Mouse (Mus musculus) myocyte (in vitro differentiated cells): ENCODE data around the gene Sppl3. TPM values are rescaled to one million over a fixed set of nuclear protein-coding genes. Genes with fewer than 3 reads are reported as not detected.

ENCODE experiments used
- H3K27me3 ChIP-seq: one replicate; pipeline ENCODE4 v1.6.1; 2011; ENCODE audit not compliant: control insufficient read depth, insufficient read depth, insufficient read length
- H3K36me3 ChIP-seq: one replicate; pipeline ENCODE4 v1.6.1; 2011; ENCODE audit not compliant: control insufficient read depth, insufficient read depth
- H3K4me2 ChIP-seq: one replicate; pipeline ENCODE4 v1.6.1; 2011; ENCODE audit warnings: low read depth, control low read depth
- H3K4me3 ChIP-seq: one replicate; pipeline ENCODE4 v1.5.1; 2011; ENCODE audit warnings: mild to moderate bottlenecking, control low read depth, moderate library complexity
- H3K79me2 ChIP-seq: one replicate; pipeline ENCODE4 v1.6.1; 2011; ENCODE audit not compliant: control insufficient read depth, insufficient read depth
- H3ac ChIP-seq: one replicate; pipeline ENCODE4 v1.6.1; 2011; ENCODE audit not compliant: control insufficient read depth, insufficient read length
- CEBPB ChIP-seq: IDR thresholded peaks from 2 replicates; pipeline ENCODE4 v1.6.1; 2011; ENCODE audit warnings: mild to moderate bottlenecking, moderate library complexity; ENCODE audit not compliant: poor library complexity, insufficient read depth, severe bottlenecking
- E2F4 ChIP-seq: IDR thresholded peaks from one replicate; pipeline ENCODE4 v1.6.1; 2011; ENCODE audit warnings: mild to moderate bottlenecking, control low read depth, moderate library complexity; ENCODE audit not compliant: insufficient read depth
- MAX ChIP-seq: IDR thresholded peaks from one replicate; pipeline ENCODE4 v1.6.1; 2011; ENCODE audit warnings: low read depth, mild to moderate bottlenecking, control low read depth
- MYOD1 ChIP-seq, 3 experiments: IDR thresholded peaks; one replicate each; pipeline ENCODE4 v1.6.1; 2011; ENCODE audit warnings: control low read depth in 2 of 3, low read depth in 2 of 3, mild to moderate bottlenecking in 2 of 3, moderate library complexity in 1 of 3; ENCODE audit not compliant: insufficient read length in 2 of 3, control insufficient read depth in 1 of 3
- MYOG ChIP-seq, 3 experiments: IDR thresholded peaks; one replicate each; pipeline ENCODE4 v1.6.1; 2011; ENCODE audit warnings: control low read depth in 2 of 3, low read depth in 2 of 3, mild to moderate bottlenecking in 2 of 3; ENCODE audit not compliant: insufficient read length in 2 of 3, control insufficient read depth in 1 of 3, insufficient read depth in 1 of 3
- POLR2A ChIP-seq: IDR thresholded peaks from one replicate; pipeline ENCODE4 v1.6.1; 2011; ENCODE audit warnings: low read depth, mild to moderate bottlenecking, control low read depth, moderate library complexity; ENCODE audit not compliant: insufficient read length
- POLR2AphosphoS2 ChIP-seq: IDR thresholded peaks from one replicate; pipeline ENCODE4 v1.6.1; 2011; ENCODE audit warnings: low read depth, control low read depth; ENCODE audit not compliant: insufficient read length
- REST ChIP-seq: IDR thresholded peaks from one replicate; pipeline ENCODE4 v1.6.1; 2011; ENCODE audit warnings: mild to moderate bottlenecking, control low read depth, moderate library complexity; ENCODE audit not compliant: insufficient read depth, insufficient read length
- SRF ChIP-seq: IDR thresholded peaks from one replicate; pipeline ENCODE4 v1.6.1; 2011; ENCODE audit warnings: low read depth; ENCODE audit not compliant: control insufficient read depth, insufficient read length
- TCF12 ChIP-seq: IDR thresholded peaks from one replicate; pipeline ENCODE4 v1.6.1; 2011; ENCODE audit warnings: mild to moderate bottlenecking, control low read depth; ENCODE audit not compliant: poor library complexity, insufficient read depth, severe bottlenecking
- TCF3 ChIP-seq: IDR thresholded peaks from one replicate; pipeline ENCODE4 v1.6.1; 2011; ENCODE audit warnings: low read depth, control low read depth; ENCODE audit not compliant: insufficient read length
- USF1 ChIP-seq: IDR thresholded peaks from one replicate; pipeline ENCODE4 v1.6.1; 2011; ENCODE audit warnings: low read depth, mild to moderate bottlenecking, control low read depth, moderate library complexity
- polyA plus RNA-seq: library from polyadenylated mRNA; unstranded; fragments of >200 nt; fragmentation: generic; extraction: Trizol; gene quantifications from one replicate; pipeline ENCODE4 v1.2.1, GENCODE M21; 2012; ENCODE audit warnings: missing spikeins

Gene Sppl3
- polyA plus RNA-seq, 1 experiment = 24.9 TPM

GRCm38 (mm10) chr5:115134234-115135165 lies 123.6 kb downstream of the Sppl3 start, which contains the start of gene Unc119b:
TSS of gene Unc119b (minus strand) at chr5:115134975.
- TF ChIP-seq MYOG (IDR thresholded peaks at IDR 0.05; ENCODE audit: control insufficient read depth in 1 of 3, insufficient read depth in 1 of 3, insufficient read length in 2 of 3, low read depth in 2 of 3) (no peak), REST (no peak), POLR2A (peak; percentile 75), POLR2AphosphoS2 (peak; percentile 70), MAX (no peak)
- H3K79me2 ChIP-seq = peaks cover 16% of the 10 kb centered on the region
- H3K27me3 ChIP-seq = no peaks in the 10 kb centered on the region
- H3K36me3 ChIP-seq = no peaks in the 10 kb centered on the region
- peak within 1 kb of the TSS; percentile 49 for H3K4me3 ChIP-seq
- H3ac ChIP-seq = peak within 1 kb of the TSS; percentile 63
- peak within 1 kb of the TSS; percentile 99 for H3K4me2 ChIP-seq

DNA sequence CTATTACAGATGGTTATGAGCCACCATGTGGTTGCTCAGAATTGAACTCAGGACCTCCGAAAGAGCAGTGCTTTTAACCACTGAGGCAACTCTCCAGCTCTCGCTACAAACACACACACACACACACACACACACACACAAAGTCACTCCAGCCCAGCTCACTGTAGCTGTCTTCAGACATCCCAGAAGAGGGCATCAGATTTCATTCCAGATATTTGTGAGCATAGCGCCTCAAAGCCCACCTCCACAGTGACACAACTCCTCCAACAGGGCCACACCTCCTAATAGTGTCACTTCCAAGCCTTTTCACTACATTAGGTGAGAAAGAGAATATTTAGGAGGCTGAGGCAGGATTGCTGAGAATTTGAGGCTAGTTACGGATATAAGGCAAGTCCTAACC lies 128.2 kb downstream of the Sppl3 start:
- no peaks in the 10 kb centered on the region for H3K27me3 ChIP-seq
- H3K79me2 ChIP-seq = peaks cover 1% of the 10 kb centered on the region
- H3K4me2 ChIP-seq = no peak overlapping the region
- H3ac ChIP-seq = no peak overlapping the region
- TF ChIP-seq USF1 (no peak), TCF3 (no peak), REST (no peak), CEBPB (no peak), MAX (no peak), POLR2A (no peak), SRF (no peak), TCF12 (no peak), MYOD1 (IDR thresholded peaks at IDR 0.05; ENCODE audit: control insufficient read depth in 1 of 3, insufficient read length in 2 of 3, low read depth in 2 of 3) (no peak), E2F4 (no peak), POLR2AphosphoS2 (no peak), MYOG (IDR thresholded peaks at IDR 0.05; ENCODE audit: control insufficient read depth in 1 of 3, insufficient read depth in 1 of 3, insufficient read length in 2 of 3, low read depth in 2 of 3) (no peak)
- H3K36me3 ChIP-seq = no peaks in the 10 kb centered on the region
- H3K4me3 ChIP-seq = no peak overlapping the region

GRCm38 (mm10) chr5:115140726-115141125 lies 129.8 kb downstream of the Sppl3 start:
- no peaks in the 10 kb centered on the region for H3K79me2 ChIP-seq

DNA sequence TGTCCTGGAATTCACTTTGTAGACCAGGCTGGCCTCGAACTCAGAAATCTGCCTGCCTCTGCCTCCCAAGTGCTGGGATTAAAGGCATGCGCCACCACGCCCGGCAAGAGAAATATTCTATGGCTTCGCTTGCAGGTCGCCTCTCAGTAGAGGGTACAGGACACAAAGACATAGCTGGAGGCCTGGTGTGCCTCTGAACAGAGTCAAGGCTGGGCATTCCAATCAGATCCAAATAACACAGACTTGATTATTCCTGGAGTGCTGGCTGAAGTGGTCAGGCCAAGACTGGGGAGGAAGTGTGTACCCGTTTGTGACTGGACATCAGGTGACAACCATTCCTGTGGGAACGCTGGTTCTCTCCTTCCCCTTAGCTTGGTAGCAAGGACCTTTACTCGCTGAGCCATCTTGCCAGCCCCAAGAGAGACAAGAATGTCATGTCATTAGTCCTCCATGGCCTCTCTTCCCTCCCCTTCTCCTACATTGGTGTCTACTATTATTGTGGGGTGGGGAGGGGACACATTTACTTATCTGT lies 131.3 kb downstream of the Sppl3 start:
- no peak overlapping the region for H3ac ChIP-seq
- no peaks in the 10 kb centered on the region for H3K27me3 ChIP-seq
- H3K36me3 ChIP-seq = peaks cover 4% of the 10 kb centered on the region
- no peak overlapping the region for H3K4me3 ChIP-seq
- H3K79me2 ChIP-seq = no peaks in the 10 kb centered on the region
- peak; percentile 57 for TF ChIP-seq POLR2AphosphoS2
- TF ChIP-seq MAX = no peak
- TF ChIP-seq TCF12 = no peak
- TF ChIP-seq SRF = no peak
- TF ChIP-seq CEBPB = no peak
- no peak for TF ChIP-seq USF1
- TF ChIP-seq MYOD1 (IDR thresholded peaks at IDR 0.05; ENCODE audit: control insufficient read depth in 1 of 3, insufficient read length in 2 of 3, low read depth in 2 of 3) = no peak
- no peak for TF ChIP-seq MYOG (IDR thresholded peaks at IDR 0.05; ENCODE audit: control insufficient read depth in 1 of 3, insufficient read depth in 1 of 3, insufficient read length in 2 of 3, low read depth in 2 of 3)
- no peak overlapping the region for H3K4me2 ChIP-seq

More at GRCm38 (mm10) chr5:115140726-115141125, 129.8 kb downstream of the Sppl3 start:
- no peak overlapping the region for H3ac ChIP-seq
- TF ChIP-seq TCF12 (no peak), REST (no peak)
- no peak overlapping the region for H3K4me3 ChIP-seq
- H3K4me2 ChIP-seq = no peak overlapping the region
- H3K36me3 ChIP-seq = no peaks in the 10 kb centered on the region
- H3K27me3 ChIP-seq = no peaks in the 10 kb centered on the region

GRCm38 (mm10) chr5:115143552-115143951 lies 132.6 kb downstream of the Sppl3 start:
- Histone ChIP-seq H3K4me2 (no peak overlapping the region), H3K79me2 (no peaks in the 10 kb centered on the region), H3K36me3 (peaks cover 13% of the 10 kb centered on the region), H3K27me3 (no peaks in the 10 kb centered on the region), H3K4me3 (no peak overlapping the region), H3ac (no peak overlapping the region)
- TF ChIP-seq MYOD1 (IDR thresholded peaks at IDR 0.05; ENCODE audit: control insufficient read depth in 1 of 3, insufficient read length in 2 of 3, low read depth in 2 of 3) (no peak), TCF12 (no peak), SRF (no peak), TCF3 (no peak), POLR2AphosphoS2 (no peak), POLR2A (no peak), REST (no peak), MYOG (IDR thresholded peaks at IDR 0.05; ENCODE audit: control insufficient read depth in 1 of 3, insufficient read depth in 1 of 3, insufficient read length in 2 of 3, low read depth in 2 of 3) (no peak), MAX (no peak), E2F4 (no peak), CEBPB (no peak), USF1 (no peak)
